Mouse (Mus musculus) embryonic fibroblast, embryonic 13.5 days (primary cell): ENCODE results near the gene Klrb1c.

ENCODE experiments used
- CTCF ChIP-seq: IDR thresholded peaks from 2 replicates; pipeline ENCODE4 v1.5.1; 2011; ENCODE audit warnings: mild to moderate bottlenecking, control low read depth, low read length, moderate library complexity, borderline replicate concordance; ENCODE audit not compliant: insufficient read depth
- POLR2A ChIP-seq: IDR thresholded peaks from 2 replicates; pipeline ENCODE4 v1.6.1; 2011; ENCODE audit warnings: low read depth, mild to moderate bottlenecking, control low read depth, low read length, moderate library complexity

- TF ChIP-seq CTCF: no peak
- no peak for TF ChIP-seq POLR2A
These were observed 48.7 kb upstream of the Klrb1c start for GRCm38 (mm10) chr6:128837454-128838341.
